Mouse (Mus musculus) C2C12 (cell line): ENCODE data around the gene Naaladl2. TPM values are rescaled to one million over a fixed set of nuclear protein-coding genes. Genes with fewer than 3 reads are reported as not detected.
"Not testable (repeated sequence)": the region's sequence is repeated elsewhere in the genome, so short reads cannot be mapped to it uniquely, and the experiment has no call there.

ENCODE experiments used
- H3K27me3 ChIP-seq: one replicate; pipeline ENCODE4 v1.6.1; 2011; ENCODE audit not compliant: control insufficient read depth, insufficient read depth, insufficient read length
- H3K36me3 ChIP-seq: one replicate; pipeline ENCODE4 v1.6.1; 2011; ENCODE audit not compliant: control insufficient read depth, insufficient read depth
- H3K4me3 ChIP-seq: one replicate; pipeline ENCODE4 v1.5.1; 2011; ENCODE audit warnings: mild to moderate bottlenecking, control low read depth; ENCODE audit not compliant: poor library complexity, insufficient read depth, severe bottlenecking
- H3K79me2 ChIP-seq: one replicate; pipeline ENCODE4 v1.6.1; 2011; ENCODE audit not compliant: control insufficient read depth, insufficient read depth
- H3K79me3 ChIP-seq: one replicate; pipeline ENCODE4 v1.6.1; 2011; ENCODE audit warnings: low read depth, control low read depth
- H3ac ChIP-seq: one replicate; pipeline ENCODE3; 2011; ENCODE audit warnings: low read depth; ENCODE audit not compliant: control insufficient read depth, insufficient read length
- CEBPB ChIP-seq: IDR thresholded peaks from one replicate; pipeline ENCODE4 v1.6.1; 2011; ENCODE audit warnings: low read depth, mild to moderate bottlenecking, control low read depth, moderate library complexity
- CTCF ChIP-seq: IDR thresholded peaks from one replicate; pipeline ENCODE4 v1.5.1; 2011; ENCODE audit not compliant: control insufficient read depth, insufficient read depth, insufficient read length
- FOSL1 ChIP-seq: IDR thresholded peaks from one replicate; pipeline ENCODE4 v1.8.0; 2011; ENCODE audit warnings: mild to moderate bottlenecking, low read length; ENCODE audit not compliant: poor library complexity, insufficient read depth, severe bottlenecking
- MAX ChIP-seq: IDR thresholded peaks from one replicate; pipeline ENCODE4 v1.6.1; 2011; ENCODE audit warnings: mild to moderate bottlenecking, control low read depth
- MYOD1 ChIP-seq: IDR thresholded peaks from one replicate; pipeline ENCODE4 v1.6.1; 2011; ENCODE audit warnings: low read depth; ENCODE audit not compliant: control insufficient read depth, insufficient read length
- MYOG ChIP-seq: IDR thresholded peaks from one replicate; pipeline ENCODE4 v1.6.1; 2011; ENCODE audit not compliant: control insufficient read depth, insufficient read length; ENCODE audit errors: extremely low read depth
- USF1 ChIP-seq: IDR thresholded peaks from one replicate; pipeline ENCODE4 v1.6.1; 2011; ENCODE audit warnings: low read depth, mild to moderate bottlenecking, control low read depth, moderate library complexity
- polyA plus RNA-seq: library from polyadenylated mRNA; unstranded; fragments of >200 nt; fragmentation: generic; extraction: Trizol; gene quantifications from one replicate; pipeline ENCODE4 v1.2.1, GENCODE M21; 2012; ENCODE audit warnings: missing spikeins

Gene Naaladl2
- polyA plus RNA-seq, 1 experiment = not detected

- TF ChIP-seq MYOD1 (no peak), USF1 (no peak), FOSL1 (no peak), CEBPB (no peak), CTCF (no peak), MYOG (no peak), MAX (no peak)
- H3K4me3 ChIP-seq = no peak overlapping the region
- H3ac ChIP-seq = no peak overlapping the region
- H3K27me3 ChIP-seq = no peaks in the 10 kb centered on the region
- no peaks in the 10 kb centered on the region for H3K36me3 ChIP-seq
- no peaks in the 10 kb centered on the region for H3K79me3 ChIP-seq
- H3K79me2 ChIP-seq = no peaks in the 10 kb centered on the region
Observed at GRCm38 (mm10) chr3:25019972-25020371, 124.1 kb downstream of the Naaladl2 start.

GRCm38 (mm10) chr3:25010751-25011150 is 133.3 kb downstream of the Naaladl2 start:
- Histone ChIP-seq H3K27me3 (no peaks in the 10 kb centered on the region), H3K79me2 (no peaks in the 10 kb centered on the region), H3K4me3 (no peak overlapping the region), H3ac (no peak overlapping the region), H3K36me3 (no peaks in the 10 kb centered on the region), H3K79me3 (no peaks in the 10 kb centered on the region)
- TF ChIP-seq MYOD1 (no peak), USF1 (no peak), CTCF (no peak), MAX (no peak), MYOG (no peak), CEBPB (no peak), FOSL1 (no peak)

- H3K27me3 ChIP-seq, H3K4me3 ChIP-seq, H3ac ChIP-seq, H3K36me3 ChIP-seq, H3K79me3 ChIP-seq, H3K79me2 ChIP-seq: not testable (repeated sequence)
Observed at GRCm38 (mm10) chr3:25006802-25007201, 137.3 kb downstream of the Naaladl2 start.

GRCm38 (mm10) chr3:24992577-24992976 is 151.5 kb downstream of the Naaladl2 start:
- H3K79me3 ChIP-seq = no peaks in the 10 kb centered on the region
- H3K79me2 ChIP-seq = no peaks in the 10 kb centered on the region
- H3K4me3 ChIP-seq = no peak overlapping the region
- TF ChIP-seq FOSL1 = no peak
- H3K27me3 ChIP-seq = no peaks in the 10 kb centered on the region
- H3K36me3 ChIP-seq = no peaks in the 10 kb centered on the region
- H3ac ChIP-seq = no peak overlapping the region

- Histone ChIP-seq H3K27me3 (no peaks in the 10 kb centered on the region), H3K79me2 (no peaks in the 10 kb centered on the region), H3ac (no peak overlapping the region), H3K36me3 (no peaks in the 10 kb centered on the region), H3K4me3 (no peak overlapping the region), H3K79me3 (no peaks in the 10 kb centered on the region)
- TF ChIP-seq MAX (no peak), CTCF (no peak), USF1 (no peak), FOSL1 (no peak)
Observed at GRCm38 (mm10) chr3:24992078-24992477, 152.0 kb downstream of the Naaladl2 start.

- Histone ChIP-seq H3ac (no peak overlapping the region), H3K79me3 (no peaks in the 10 kb centered on the region), H3K79me2 (no peaks in the 10 kb centered on the region), H3K27me3 (no peaks in the 10 kb centered on the region), H3K4me3 (no peak overlapping the region), H3K36me3 (no peaks in the 10 kb centered on the region)
- TF ChIP-seq FOSL1 (no peak), CTCF (no peak), CEBPB (no peak), MYOD1 (no peak), MYOG (no peak), USF1 (no peak), MAX (no peak)
Observed at GRCm38 (mm10) chr3:24982111-24982510, 161.9 kb downstream of the Naaladl2 start.
